Comparison of ENCODE assay signal across 18 mouse cellular contexts in genomic region chr2:166086457-166087233, GRCm38 (mm10).
A peak's percentile ranks its signal among the peaks of the same experiment; 100 is the strongest.
DNase-seq lines count a peak whose midpoint lies in the region; ATAC-seq lines count a peak whose summit lies in the region.
"Had no signal": no experiment of that assay in that cellular context is flagged by ENCODE, and none has a peak within 500 bp of the region (broad histone marks: within the 10 kb centered on the region; RNA-seq: fewer than 3 reads in every experiment).

No protein-coding gene starts in this region.

- peaks cover 32% of the 10 kb centered on the region for H3K4me1 ChIP-seq in kidney, embryonic 15.5 days
- 0 out of 2 replicates have a peak, but pooled peaks cover 5% of the 10 kb centered on the region for H3K4me1 ChIP-seq in liver, embryonic 12.5 days

- no peak overlapping the region for H3K27ac ChIP-seq in kidney, embryonic 15.5 days
- H3K27ac ChIP-seq in liver, embryonic 12.5 days: no peak overlapping the region
- H3K27ac ChIP-seq: embryonic facial prominence, embryonic 15.5 days; gastrocnemius, adult 2 months; liver, embryonic 14.5 days; macrophage; midbrain, embryonic 13.5 days; stomach, embryonic 15.5 days had no signal

- H3K4me2 ChIP-seq in kidney, embryonic 15.5 days: no peak overlapping the region
- no peak overlapping the region for H3K4me2 ChIP-seq in liver, embryonic 12.5 days
- H3K4me2 ChIP-seq: embryonic facial prominence, embryonic 15.5 days; midbrain, embryonic 13.5 days; stomach, embryonic 15.5 days had no signal

- peak; percentile 54 for DNase-seq in kidney, adult 11 months
- DNase-seq in adrenal gland, adult 2 months: peak; percentile 67
- DNase-seq in adrenal gland, postnatal 25 days: peak; percentile 47
- DNase-seq in kidney, postnatal 25 days: peak; percentile 54 to 78
- DNase-seq in left cerebral cortex, adult 9 months (ENCODE audit: low spot score in 2 of 2): no peak
- DNase-seq: cerebellum, adult 2 months; gastrocnemius, adult 2 months; right cerebral cortex, adult 18-20 months; thymus, postnatal 14 days had no signal

- WGBS in kidney, embryonic 15.5 days: 79% methylated on average over 29 of the region's 29 CpGs
- 69% methylated on average over 29 of the region's 29 CpGs for WGBS in liver, embryonic 12.5 days (ENCODE audit: insufficient replicate concordance)

- no peak for ATAC-seq in kidney, embryonic 15.5 days (replicated peaks; ENCODE audit: low FRiP score)
- ATAC-seq in liver, embryonic 12.5 days: no peak
- ATAC-seq: forebrain, embryonic 14.5 days; intestine, embryonic 16.5 days; midbrain, embryonic 13.5 days had no signal

- no peak overlapping the region for H3K9ac ChIP-seq in kidney, embryonic 15.5 days
- H3K9ac ChIP-seq in liver, embryonic 12.5 days: no peak overlapping the region
- H3K9ac ChIP-seq: embryonic facial prominence, embryonic 15.5 days; liver, embryonic 14.5 days; midbrain, embryonic 13.5 days; stomach, embryonic 15.5 days had no signal

- H3K9me3 ChIP-seq in kidney, embryonic 15.5 days (replicated peaks): no peaks in the 10 kb centered on the region
- no peaks in the 10 kb centered on the region for H3K9me3 ChIP-seq in liver, embryonic 12.5 days (replicated peaks)
- H3K9me3 ChIP-seq: embryonic facial prominence, embryonic 15.5 days; midbrain, embryonic 13.5 days; stomach, embryonic 15.5 days had no signal

- no peaks in the 10 kb centered on the region for H3K27me3 ChIP-seq in kidney, embryonic 15.5 days
- H3K27me3 ChIP-seq in liver, embryonic 12.5 days (replicated peaks): no peaks in the 10 kb centered on the region
- H3K27me3 ChIP-seq: embryonic facial prominence, embryonic 15.5 days; midbrain, embryonic 13.5 days; stomach, embryonic 15.5 days had no signal

- peaks cover 44% of the 10 kb centered on the region for H3K36me3 ChIP-seq in kidney, embryonic 15.5 days
- no peaks in the 10 kb centered on the region for H3K36me3 ChIP-seq in liver, embryonic 12.5 days

- no peak overlapping the region for H3K4me3 ChIP-seq in kidney, embryonic 15.5 days (replicated peaks)
- no peak overlapping the region for H3K4me3 ChIP-seq in liver, embryonic 12.5 days
- H3K4me3 ChIP-seq: embryonic facial prominence, embryonic 15.5 days; gastrocnemius, adult 2 months; midbrain, embryonic 13.5 days; stomach, embryonic 15.5 days had no signal

Comparison
In these comparisons a context has a peak if more than half of its experiments do, and no peak if none do; other contexts are left out.
1. DNase-seq: peak in kidney, adult 11 months (single experiment), adrenal gland, adult 2 months (single experiment), adrenal gland, postnatal 25 days (single experiment) and kidney, postnatal 25 days (2 of 2); none in left cerebral cortex, adult 9 months (0 of 2).